Mouse (Mus musculus) megakaryocyte, adult 5-6 weeks (primary cell): ENCODE data around the gene Tff1. TPM values are rescaled to one million over a fixed set of nuclear protein-coding genes. Genes with fewer than 3 reads are reported as not detected.

Experiments
- ATAC-seq: 2 replicates; pipeline ENCODE4 v1.8.0; 2016; ENCODE audit warnings: mild to moderate bottlenecking, inconsistent platforms; ENCODE audit not compliant: poor library complexity, severe bottlenecking
- total RNA-seq, 2 experiments: library from RNA; stranded (forward) in 1 of 2; stranded (reverse) in 1 of 2; fragments of 153-499, 151-499 nt in 1 of 2; fragments of 221-1000, 200-1000 nt in 1 of 2; gene quantifications; 2 replicates each; pipeline versions ENCODE4 v1.2.3 to v1.2.4; 2015 to 2017

Tff1 gene
- not detected in 2 replicates for total RNA-seq (2015)
- total RNA-seq (2017): not detected in 2 replicates

- no peak for ATAC-seq
Observed at GRCm38 (mm10) chr17:31165127-31165526, at the start of gene Tff1. TSS of gene Tff1 (minus strand) at chr17:31165277.

- no peak for ATAC-seq
Observed at GRCm38 (mm10) chr17:31211881-31212280, 46.8 kb upstream of the Tff1 start.

- 0 out of 2 replicates have a peak, but pooled peaks have one; percentile 15 for ATAC-seq
Observed at GRCm38 (mm10) chr17:31210299-31210698, 45.2 kb upstream of the Tff1 start.

- ATAC-seq: no peak
Observed at GRCm38 (mm10) chr17:31209376-31209930, 44.4 kb upstream of the Tff1 start.

- peak; percentile 53 for ATAC-seq
Observed at GRCm38 (mm10) chr17:31208654-31209053, 43.6 kb upstream of the Tff1 start.

GRCm38 (mm10) chr17:31207771-31208334, 42.8 kb upstream of the Tff1 start, which contains the start of gene Ubash3a:
TSS of gene Ubash3a (plus strand) at chr17:31207873.
- ATAC-seq: peak; percentile 58

GRCm38 (mm10) chr17:31198877-31199276, 33.8 kb upstream of the Tff1 start, which contains the start of gene Tmprss3:
TSS of gene Tmprss3 (minus strand) at chr17:31198977.
- ATAC-seq: no peak

- peak; percentile 92 for ATAC-seq
Observed at GRCm38 (mm10) chr17:31196283-31196682, 31.2 kb upstream of the Tff1 start.

GRCm38 (mm10) chr17:31195207-31195606, 30.1 kb upstream of the Tff1 start:
- no peak for ATAC-seq

- no peak for ATAC-seq
Observed at GRCm38 (mm10) chr17:31193360-31193759, 28.3 kb upstream of the Tff1 start.

GRCm38 (mm10) chr17:31192663-31193062, 27.6 kb upstream of the Tff1 start:
- no peak for ATAC-seq

- ATAC-seq: no peak
Observed at GRCm38 (mm10) chr17:31191825-31192224, 26.7 kb upstream of the Tff1 start.

GRCm38 (mm10) chr17:31187370-31187769, 22.3 kb upstream of the Tff1 start:
- ATAC-seq: peak; percentile 83

- ATAC-seq: no peak
Observed at GRCm38 (mm10) chr17:31184269-31184990, 19.4 kb upstream of the Tff1 start.

GRCm38 (mm10) chr17:31183180-31183974, 18.3 kb upstream of the Tff1 start:
- no peak for ATAC-seq

- ATAC-seq: peak; percentile 84
Observed at GRCm38 (mm10) chr17:31181490-31181889, 16.4 kb upstream of the Tff1 start.

- peak; percentile 49 for ATAC-seq
Observed at GRCm38 (mm10) chr17:31176321-31176720, 11.2 kb upstream of the Tff1 start.

- no peak for ATAC-seq
Observed at GRCm38 (mm10) chr17:31169796-31170195, 4.7 kb upstream of the Tff1 start.

- no peak for ATAC-seq
Observed at GRCm38 (mm10) chr17:31163821-31164220, 1.3 kb downstream of the Tff1 start.

GRCm38 (mm10) chr17:31162607-31163006, 2.5 kb downstream of the Tff1 start:
- ATAC-seq: no peak

- no peak for ATAC-seq
Observed at GRCm38 (mm10) chr17:31160291-31160690, 4.8 kb downstream of the Tff1 start.
